Mouse (Mus musculus) frontal cortex, postnatal 36 days (tissue): ENCODE data around the gene H3f3b.

Source experiments
- DNase-seq, 2 experiments: peaks; one replicate each; pipeline ENCODE4 v3.0.0; 2022; ENCODE audit warnings: low spot score in 2 of 2

The H3f3b gene

GRCm38 (mm10) chr11:116001725-116002124 is 26.0 kb downstream of the H3f3b start:
- no peak for DNase-seq

- DNase-seq, result no peak
These were observed 27.2 kb downstream of the H3f3b start for GRCm38 (mm10) chr11:116000607-116001006.

- peak; percentile 69 to 78 for DNase-seq
These were observed 28.1 kb downstream of the H3f3b start for GRCm38 (mm10) chr11:115999538-116000143.

GRCm38 (mm10) chr11:115999027-115999426 is 28.7 kb downstream of the H3f3b start:
- DNase-seq, result no peak

GRCm38 (mm10) chr11:115997662-115998061 is 30.1 kb downstream of the H3f3b start:
- no peak for DNase-seq

- no peak for DNase-seq
These were observed 30.7 kb downstream of the H3f3b start for GRCm38 (mm10) chr11:115997047-115997446.

GRCm38 (mm10) chr11:115995256-115995655 is 32.5 kb downstream of the H3f3b start:
- DNase-seq, result no peak

GRCm38 (mm10) chr11:115992098-115992497 is 35.7 kb downstream of the H3f3b start:
- no peak for DNase-seq

GRCm38 (mm10) chr11:115989686-115990085 is 38.1 kb downstream of the H3f3b start:
- no peak for DNase-seq

- no peak for DNase-seq
These were observed 44.5 kb downstream of the H3f3b start for GRCm38 (mm10) chr11:115983291-115983690.

- no peak for DNase-seq
These were observed 45.3 kb downstream of the H3f3b start for GRCm38 (mm10) chr11:115982472-115982871.

GRCm38 (mm10) chr11:115975544-115975943 is 52.2 kb downstream of the H3f3b start:
- DNase-seq, result no peak

- no peak for DNase-seq
These were observed 52.7 kb downstream of the H3f3b start for GRCm38 (mm10) chr11:115975083-115975420.

- DNase-seq, result no peak
These were observed 53.3 kb downstream of the H3f3b start, which contains the start of gene Itgb4 for GRCm38 (mm10) chr11:115974309-115975082. Gene Itgb4 (plus strand): TSS chr11:115974709.
